Mouse (Mus musculus): Measurements from ENCODE around the gene Cdk11b. TPM values are rescaled to one million over a fixed set of nuclear protein-coding genes. Genes with fewer than 3 reads are reported as not detected.

The Cdk11b gene
- polyA plus RNA-seq, 1 experiment: 63.7 TPM

- Histone ChIP-seq H3K4me3 (replicated peaks; ENCODE audit: insufficient read depth, low read depth, low read length) (no peak overlapping the region), H3K4me1 (ENCODE audit: control insufficient read depth, insufficient read depth, low read length) (peaks cover 12% of the 10 kb centered on the region; the same call in 1 of the 2 replicates), H3K27me3 (ENCODE audit: control insufficient read depth, insufficient read depth, low read length) (no peaks in the 10 kb centered on the region), H3K27ac (ENCODE audit: insufficient read depth, low read length) (no peak overlapping the region)
- TF ChIP-seq CTCF (IDR thresholded peaks at IDR 0.05; ENCODE audit: borderline replicate concordance, insufficient read depth, low read depth, low read length) (no peak), POLR2A (IDR thresholded peaks at IDR 0.05; ENCODE audit: borderline replicate concordance, insufficient read depth, low read length) (no peak)
- WGBS: 29% methylated on average over 11 of the region's 11 CpGs
- DNase-seq: peak; percentile 23 to 25
These were observed 24.7 kb downstream of the Cdk11b start for GRCm38 (mm10) chr4:155649355-155649754.

- peak in 1 of 2 experiments; percentile 31 for DNase-seq
- no peaks in the 10 kb centered on the region for H3K27me3 ChIP-seq (ENCODE audit: control insufficient read depth, insufficient read depth, low read length)
- H3K4me3 ChIP-seq (replicated peaks; ENCODE audit: insufficient read depth, low read depth, low read length): no peak overlapping the region
- no peak for TF ChIP-seq POLR2A (IDR thresholded peaks at IDR 0.05; ENCODE audit: borderline replicate concordance, insufficient read depth, low read length)
- TF ChIP-seq CTCF (IDR thresholded peaks at IDR 0.05; ENCODE audit: borderline replicate concordance, insufficient read depth, low read depth, low read length): no peak
- H3K27ac ChIP-seq (ENCODE audit: insufficient read depth, low read length): no peak overlapping the region
- H3K4me1 ChIP-seq (ENCODE audit: control insufficient read depth, insufficient read depth, low read length): peaks cover 18% of the 10 kb centered on the region; the same call in 1 of the 2 replicates
- 73% methylated on average over 15 of the region's 15 CpGs for WGBS
These were observed 27.1 kb downstream of the Cdk11b start for GRCm38 (mm10) chr4:155651553-155652269.

GRCm38 (mm10) chr4:155652283-155653085 lies 27.8 kb downstream of the Cdk11b start:
- no peak for TF ChIP-seq CTCF (IDR thresholded peaks at IDR 0.05; ENCODE audit: borderline replicate concordance, insufficient read depth, low read depth, low read length)
- TF ChIP-seq POLR2A (IDR thresholded peaks at IDR 0.05; ENCODE audit: borderline replicate concordance, insufficient read depth, low read length): peak; percentile 31; the same call in 1 of the 2 replicates
- Histone ChIP-seq H3K27me3 (ENCODE audit: control insufficient read depth, insufficient read depth, low read length) (no peaks in the 10 kb centered on the region), H3K4me3 (replicated peaks; ENCODE audit: insufficient read depth, low read depth, low read length) (peak overlapping the region; percentile 60), H3K27ac (ENCODE audit: insufficient read depth, low read length) (peak overlapping the region; percentile 73), H3K4me1 (ENCODE audit: control insufficient read depth, insufficient read depth, low read length) (peaks cover 18% of the 10 kb centered on the region; the same call in 1 of the 2 replicates)
- WGBS: 21% methylated on average over 36 of the region's 36 CpGs
- DNase-seq: peak in 1 of 2 experiments; percentile 66

- Histone ChIP-seq H3K4me3 (replicated peaks; ENCODE audit: insufficient read depth, low read depth, low read length) (peak within 1 kb of the TSS; percentile 60), H3K27me3 (ENCODE audit: control insufficient read depth, insufficient read depth, low read length) (no peaks in the 10 kb centered on the region), H3K4me1 (ENCODE audit: control insufficient read depth, insufficient read depth, low read length) (peaks cover 18% of the 10 kb centered on the region; the same call in 1 of the 2 replicates), H3K27ac (ENCODE audit: insufficient read depth, low read length) (peak within 1 kb of the TSS; percentile 73)
- DNase-seq: peak; percentile 60 to 79
- TF ChIP-seq POLR2A (IDR thresholded peaks at IDR 0.05; ENCODE audit: borderline replicate concordance, insufficient read depth, low read length) (no peak), CTCF (IDR thresholded peaks at IDR 0.05; ENCODE audit: borderline replicate concordance, insufficient read depth, low read depth, low read length) (no peak)
- 1% methylated on average over 33 of the region's 33 CpGs for WGBS
These were observed 28.4 kb downstream of the Cdk11b start, which contains the start of gene Mmp23 for GRCm38 (mm10) chr4:155653086-155653450. Mmp23 (minus strand) TSS chr4:155653384.

- WGBS: 3% methylated on average over 31 of the region's 31 CpGs
- no peaks in the 10 kb centered on the region for H3K27me3 ChIP-seq (ENCODE audit: control insufficient read depth, insufficient read depth, low read length)
- peak overlapping the region; percentile 60 for H3K4me3 ChIP-seq (replicated peaks; ENCODE audit: insufficient read depth, low read depth, low read length)
- DNase-seq: peak; percentile 64 to 73
- 0 out of 2 replicates have a peak, but pooled peaks have one; percentile 25 for TF ChIP-seq POLR2A (IDR thresholded peaks at IDR 0.05; ENCODE audit: borderline replicate concordance, insufficient read depth, low read length)
- TF ChIP-seq CTCF (IDR thresholded peaks at IDR 0.05; ENCODE audit: borderline replicate concordance, insufficient read depth, low read depth, low read length): peak; percentile 16; the same call in 1 of the 2 replicates
- H3K4me1 ChIP-seq (ENCODE audit: control insufficient read depth, insufficient read depth, low read length): peaks cover 18% of the 10 kb centered on the region; the same call in 1 of the 2 replicates
- H3K27ac ChIP-seq (ENCODE audit: insufficient read depth, low read length): peak overlapping the region; percentile 73
These were observed 29.0 kb downstream of the Cdk11b start for GRCm38 (mm10) chr4:155653451-155654182.

GRCm38 (mm10) chr4:155654183-155654455 lies 29.5 kb downstream of the Cdk11b start:
- H3K4me3 ChIP-seq (replicated peaks; ENCODE audit: insufficient read depth, low read depth, low read length): peak overlapping the region; percentile 60
- no peak for TF ChIP-seq POLR2A (IDR thresholded peaks at IDR 0.05; ENCODE audit: borderline replicate concordance, insufficient read depth, low read length)
- no peak for TF ChIP-seq CTCF (IDR thresholded peaks at IDR 0.05; ENCODE audit: borderline replicate concordance, insufficient read depth, low read depth, low read length)
- peaks cover 18% of the 10 kb centered on the region; the same call in 1 of the 2 replicates for H3K4me1 ChIP-seq (ENCODE audit: control insufficient read depth, insufficient read depth, low read length)
- no peak overlapping the region for H3K27ac ChIP-seq (ENCODE audit: insufficient read depth, low read length)
- no peaks in the 10 kb centered on the region for H3K27me3 ChIP-seq (ENCODE audit: control insufficient read depth, insufficient read depth, low read length)
- WGBS: 8% methylated on average over 6 of the region's 6 CpGs
- no peak for DNase-seq
